Mouse (Mus musculus) kidney, adult 2 months (tissue): Measurements from ENCODE around the gene Taf1b. TPM values are rescaled to one million over a fixed set of nuclear protein-coding genes. Genes with fewer than 3 reads are reported as not detected.

Source experiments
- DNase-seq: peaks from one replicate; pipeline ENCODE4 v3.0.0; 2021
- H3K27ac ChIP-seq: fragments of 200-500 bp; 2 replicates; pipeline ENCODE4 v1.5.1; 2012; ENCODE audit warnings: low read depth, low read length, control low read depth, inconsistent platforms; ENCODE audit not compliant: insufficient read depth
- H3K27me3 ChIP-seq: fragments of 200-500 bp; replicated peaks from 2 replicates; pipeline ENCODE4 v1.6.1; 2012; ENCODE audit warnings: mild to moderate bottlenecking, moderate library complexity, low read length, inconsistent platforms; ENCODE audit not compliant: control insufficient read depth, insufficient read depth
- H3K36me3 ChIP-seq: fragments of 200-500 bp; 2 replicates; pipeline ENCODE4 v1.6.1; 2012; ENCODE audit warnings: mild to moderate bottlenecking, moderate library complexity, low read length, inconsistent platforms; ENCODE audit not compliant: control insufficient read depth, insufficient read depth
- H3K4me1 ChIP-seq: fragments of 200-500 bp; 2 replicates; pipeline ENCODE4 v1.6.1; 2011; ENCODE audit warnings: low read length; ENCODE audit not compliant: control insufficient read depth, insufficient read depth
- H3K4me3 ChIP-seq: fragments of 200-500 bp; 2 replicates; pipeline ENCODE4 v1.5.1; 2011; ENCODE audit warnings: mild to moderate bottlenecking, low read depth, low read length, control low read depth; ENCODE audit not compliant: insufficient read depth
- CTCF ChIP-seq: fragments of 200-500 bp; conservative IDR thresholded peaks from 2 replicates; pipeline ENCODE4 v1.5.1; 2011; ENCODE audit warnings: low read depth, mild to moderate bottlenecking, control low read depth, low read length, moderate library complexity, mixed read lengths; ENCODE audit not compliant: insufficient read depth, insufficient read length
- POLR2A ChIP-seq: fragments of 200-500 bp; IDR thresholded peaks from one replicate; pipeline ENCODE4 v1.6.1; 2011; ENCODE audit warnings: low read depth, low read length, control low read depth
- WGBS: fragments of 180-500 bp; shearing (Covaris S2); methylation state at CpG from one replicate; pipeline ENCODE4 v1.1.7; 2018; 5-methylcytosine and 5-hydroxymethylcytosine counted together
- polyA plus RNA-seq: library from polyadenylated mRNA; depleted of rRNA; stranded (reverse); fragments of >200 nt; gene quantifications from 2 replicates; pipeline ENCODE4 v1.2.3, GENCODE M21; 2012

Gene Taf1b
- polyA plus RNA-seq, 1 experiment, result 9.5 TPM

- TF ChIP-seq CTCF (no peak), POLR2A (no peak)
- Histone ChIP-seq H3K27ac (no peak overlapping the region), H3K4me3 (no peak overlapping the region), H3K4me1 (no peaks in the 10 kb centered on the region; the same call in 1 of the 2 replicates), H3K27me3 (peaks cover 2% of the 10 kb centered on the region; the same call in 1 of the 2 replicates), H3K36me3 (no peaks in the 10 kb centered on the region)
- 52% methylated on average over 7 of the region's 7 CpGs for WGBS
- DNase-seq, result peak; percentile 10
These were observed 76.7 kb downstream of the Taf1b start for GRCm38 (mm10) chr12:24574870-24575269.

DNA sequence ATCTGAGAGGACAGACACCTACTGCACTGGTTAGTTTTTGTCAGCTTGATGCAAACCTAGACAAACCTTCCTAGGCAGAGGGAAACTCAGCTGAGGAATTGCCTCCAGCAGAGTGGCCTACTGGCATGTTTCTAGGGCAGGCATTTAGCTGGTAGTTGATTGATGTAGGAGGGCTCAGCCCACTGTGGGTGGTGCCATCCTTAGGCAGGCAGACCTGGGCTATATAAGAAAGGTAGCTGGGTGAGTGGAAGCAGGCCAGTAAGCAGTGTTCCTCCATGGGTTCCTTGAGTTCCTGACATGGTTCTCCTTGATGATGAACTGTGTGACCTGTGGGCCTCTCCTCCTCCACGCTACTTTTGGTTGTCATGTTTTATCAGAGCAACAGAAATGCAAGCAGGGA is 82.3 kb downstream of the Taf1b start:
- no peaks in the 10 kb centered on the region for H3K27me3 ChIP-seq
- DNase-seq, result no peak
- WGBS, result 87% methylated on average over 1 of the region's 1 CpGs
- H3K36me3 ChIP-seq, result no peaks in the 10 kb centered on the region
- TF ChIP-seq POLR2A, result no peak
- no peak for TF ChIP-seq CTCF
- no peak overlapping the region for H3K4me3 ChIP-seq
- H3K4me1 ChIP-seq, result no peaks in the 10 kb centered on the region
- H3K27ac ChIP-seq, result no peak overlapping the region

- H3K27me3 ChIP-seq, result no peaks in the 10 kb centered on the region
- 90% methylated on average over 14 of the region's 14 CpGs for WGBS
- H3K36me3 ChIP-seq, result no peaks in the 10 kb centered on the region
- H3K4me1 ChIP-seq, result no peaks in the 10 kb centered on the region
- H3K27ac ChIP-seq, result no peak overlapping the region
- DNase-seq, result no peak
- TF ChIP-seq CTCF (no peak), POLR2A (no peak)
- H3K4me3 ChIP-seq, result no peak overlapping the region
These were observed 83.0 kb downstream of the Taf1b start for GRCm38 (mm10) chr12:24580996-24581683.

- DNase-seq, result no peak
- no peaks in the 10 kb centered on the region for H3K27me3 ChIP-seq
- TF ChIP-seq POLR2A, result no peak
- no peak for TF ChIP-seq CTCF
- WGBS, result 89% methylated on average over 3 of the region's 3 CpGs
- no peak overlapping the region for H3K27ac ChIP-seq
- H3K4me3 ChIP-seq, result no peak overlapping the region
- no peaks in the 10 kb centered on the region for H3K36me3 ChIP-seq
- no peaks in the 10 kb centered on the region for H3K4me1 ChIP-seq
These were observed 85.5 kb downstream of the Taf1b start for GRCm38 (mm10) chr12:24583653-24584052.

- TF ChIP-seq POLR2A (no peak), CTCF (no peak)
- no peak for DNase-seq
- Histone ChIP-seq H3K36me3 (no peaks in the 10 kb centered on the region), H3K27me3 (no peaks in the 10 kb centered on the region), H3K4me3 (no peak overlapping the region), H3K4me1 (no peaks in the 10 kb centered on the region), H3K27ac (no peak overlapping the region)
- WGBS, result 89% methylated on average over 8 of the region's 8 CpGs
These were observed 86.7 kb downstream of the Taf1b start for GRCm38 (mm10) chr12:24584835-24585234.

DNA sequence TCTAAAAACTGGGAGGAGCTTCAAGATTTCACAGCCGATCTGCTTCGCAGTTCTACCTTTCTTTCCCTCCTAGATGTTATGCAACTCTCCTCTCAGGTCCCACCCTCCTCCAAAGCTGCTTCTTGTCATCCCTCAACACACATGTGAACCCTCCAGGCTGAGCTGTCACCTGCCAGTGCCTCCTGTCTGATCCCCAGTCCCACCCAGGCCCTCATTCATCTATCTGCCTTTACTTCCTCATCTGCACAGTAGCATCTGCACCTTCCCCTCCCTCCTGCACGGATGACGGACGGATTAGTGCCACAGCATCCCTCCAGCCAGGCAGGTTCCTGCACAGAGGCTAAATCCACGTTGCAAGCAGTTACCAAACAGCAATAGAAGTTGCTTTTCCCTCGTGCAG is 88.0 kb downstream of the Taf1b start:
- no peak for TF ChIP-seq CTCF
- TF ChIP-seq POLR2A, result no peak
- no peaks in the 10 kb centered on the region for H3K36me3 ChIP-seq
- H3K27ac ChIP-seq, result no peak overlapping the region
- DNase-seq, result no peak
- no peaks in the 10 kb centered on the region for H3K27me3 ChIP-seq
- no peak overlapping the region for H3K4me3 ChIP-seq
- H3K4me1 ChIP-seq, result no peaks in the 10 kb centered on the region
- 76% methylated on average over 7 of the region's 7 CpGs for WGBS

- no peak for DNase-seq
- H3K4me3 ChIP-seq, result no peak overlapping the region
- TF ChIP-seq POLR2A (no peak), CTCF (no peak)
- no peaks in the 10 kb centered on the region for H3K27me3 ChIP-seq
- H3K27ac ChIP-seq, result no peak overlapping the region
- peaks cover 4% of the 10 kb centered on the region for H3K4me1 ChIP-seq
- 85% methylated on average over 7 of the region's 7 CpGs for WGBS
- H3K36me3 ChIP-seq, result no peaks in the 10 kb centered on the region
These were observed 92.2 kb downstream of the Taf1b start for GRCm38 (mm10) chr12:24590371-24590770.
